Mouse (Mus musculus) naive thymus-derived CD4-positive, alpha-beta T cell, adult 2 months (primary cell): ENCODE measurements around the gene Mtfr2.

Source experiments
- DNase-seq: peaks from one replicate; pipeline ENCODE4 v3.0.0-alpha.2; 2011; ENCODE audit warnings: low read depth

Mtfr2 gene

DNA sequence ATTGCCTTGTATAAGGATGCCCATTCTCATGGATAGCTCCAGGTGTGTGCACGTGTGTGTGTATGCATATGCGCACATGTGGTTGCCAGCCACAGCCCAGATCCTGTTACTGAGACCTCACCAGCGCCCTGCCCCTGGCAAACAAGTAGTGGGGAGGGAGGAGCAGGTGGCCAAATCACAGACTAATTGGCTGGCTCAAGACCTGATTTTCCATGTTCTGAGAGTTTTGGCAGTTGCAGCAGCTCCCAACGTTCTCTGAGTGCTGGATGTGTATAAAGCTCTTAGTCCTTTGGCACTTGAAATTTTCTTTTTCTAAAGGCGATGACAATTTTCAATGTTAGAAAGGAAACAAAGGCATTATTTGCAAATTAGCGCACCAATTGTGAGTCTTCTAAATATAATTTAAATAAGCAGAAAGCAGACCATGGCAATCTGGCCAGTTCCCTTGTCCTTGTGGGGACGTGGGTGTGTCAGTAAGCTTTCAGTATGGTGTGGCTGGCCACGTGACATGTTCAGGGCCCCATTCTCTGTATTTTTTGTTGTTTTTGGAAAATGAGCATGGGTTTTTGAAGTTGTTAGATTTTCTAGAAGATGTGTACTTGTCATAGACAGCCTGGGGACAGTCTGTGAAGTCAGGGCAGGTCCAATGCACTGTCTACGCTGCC lies 31.6 kb downstream of the Mtfr2 start:
- DNase-seq = no peak

DNA sequence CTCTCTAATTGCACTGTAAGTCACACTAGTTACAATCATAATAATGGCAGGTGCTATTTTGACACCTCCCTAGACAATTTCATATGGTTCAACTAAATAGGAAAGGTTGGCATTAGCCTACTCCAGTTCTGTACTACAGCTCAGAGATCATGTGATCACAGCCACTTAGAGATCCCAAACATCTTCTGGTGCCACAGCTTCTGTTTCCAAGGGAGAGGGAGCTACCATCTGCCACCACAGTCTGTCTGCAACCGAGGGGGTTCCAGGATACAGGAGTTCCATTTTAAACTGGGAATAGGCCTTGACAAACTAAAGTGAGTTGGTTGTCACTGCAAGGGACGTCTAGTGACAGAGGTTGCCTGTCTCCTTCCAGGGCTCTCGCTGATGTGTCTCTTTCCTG lies 33.2 kb downstream of the Mtfr2 start:
- DNase-seq = no peak

DNA sequence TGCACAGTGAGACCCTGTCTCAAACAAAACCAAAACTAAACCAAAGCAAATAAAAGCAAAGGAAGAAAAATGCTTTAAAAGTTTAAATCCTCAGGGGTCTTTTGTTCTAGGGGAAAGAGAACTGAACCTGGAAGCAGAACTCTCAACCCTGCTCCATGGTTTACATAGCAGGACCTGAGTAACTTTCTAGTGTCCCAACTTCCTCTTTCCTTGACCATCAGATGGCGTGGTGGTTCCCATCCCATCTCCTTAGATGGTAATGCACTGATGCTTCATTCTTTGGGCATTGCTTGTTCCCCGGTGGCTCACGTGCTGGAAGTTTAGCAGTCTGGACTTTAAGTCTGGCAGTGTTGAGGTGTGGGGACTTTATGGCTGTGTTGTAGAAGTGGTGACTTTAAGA lies 33.8 kb downstream of the Mtfr2 start:
- no peak for DNase-seq

- DNase-seq = no peak
These were observed 35.3 kb downstream of the Mtfr2 start for GRCm38 (mm10) chr10:20382807-20383419.

GRCm38 (mm10) chr10:20390568-20390967 lies 43.0 kb downstream of the Mtfr2 start:
- no peak for DNase-seq

GRCm38 (mm10) chr10:20394815-20395214 lies 47.2 kb downstream of the Mtfr2 start:
- DNase-seq = no peak

GRCm38 (mm10) chr10:20395778-20396177 lies 48.2 kb downstream of the Mtfr2 start:
- DNase-seq = no peak

DNA sequence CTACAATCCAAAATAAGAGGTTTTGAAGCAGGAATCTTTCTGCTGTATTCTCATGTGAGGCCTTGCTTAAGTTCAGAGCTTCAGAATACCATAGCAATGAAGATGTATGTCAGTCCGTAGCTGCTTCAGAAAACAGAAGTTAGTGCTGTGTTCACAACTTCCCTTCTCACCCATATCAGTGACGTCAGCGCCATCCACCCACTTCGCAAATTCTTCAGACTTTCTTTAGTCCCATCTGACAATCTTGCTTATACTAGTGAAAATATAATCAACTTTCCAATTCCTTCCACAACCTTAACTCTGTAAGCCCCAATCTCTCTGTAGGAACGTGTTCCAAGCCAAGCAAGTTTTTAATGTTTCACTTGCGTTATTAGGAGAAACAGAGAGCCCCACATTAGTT lies 50.7 kb downstream of the Mtfr2 start:
- peak; percentile 35 for DNase-seq

DNA sequence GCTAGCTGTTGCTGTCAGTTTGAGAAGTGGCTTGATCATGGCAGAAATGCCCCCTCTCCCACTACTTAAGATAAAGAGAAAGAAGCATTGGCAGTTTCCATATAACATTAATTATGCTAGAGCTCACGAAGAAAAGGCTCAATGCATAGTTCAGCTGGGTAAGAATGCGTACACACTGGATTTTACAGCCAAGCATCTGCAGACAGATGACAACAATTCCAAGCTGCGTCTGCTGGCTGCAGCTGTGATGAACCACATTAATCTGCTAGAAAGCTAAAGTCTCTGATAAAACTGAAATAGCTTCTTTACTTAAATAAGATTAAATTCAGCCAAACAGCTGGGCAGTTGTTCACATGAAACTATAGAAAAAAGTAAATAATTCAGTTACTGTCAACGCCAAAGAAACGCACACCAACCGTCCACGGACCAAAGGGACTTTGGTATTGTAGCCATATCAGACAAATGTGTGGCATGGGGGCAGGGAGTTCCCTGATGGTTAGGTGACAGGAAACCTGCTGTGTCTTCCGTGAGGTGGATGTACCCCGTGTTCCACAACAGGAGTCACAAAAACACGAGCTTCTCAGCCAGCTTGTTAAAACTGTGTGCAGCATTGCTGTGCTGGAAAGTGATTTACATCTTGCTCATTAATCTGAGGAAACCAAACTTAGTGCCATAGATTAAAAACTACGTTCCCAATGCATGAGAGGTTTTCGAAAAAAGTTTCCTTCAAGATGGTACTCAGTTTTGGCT lies 51.2 kb downstream of the Mtfr2 start:
- peak; percentile 4 for DNase-seq

GRCm38 (mm10) chr10:20400406-20400805 lies 52.8 kb downstream of the Mtfr2 start:
- no peak for DNase-seq

DNA sequence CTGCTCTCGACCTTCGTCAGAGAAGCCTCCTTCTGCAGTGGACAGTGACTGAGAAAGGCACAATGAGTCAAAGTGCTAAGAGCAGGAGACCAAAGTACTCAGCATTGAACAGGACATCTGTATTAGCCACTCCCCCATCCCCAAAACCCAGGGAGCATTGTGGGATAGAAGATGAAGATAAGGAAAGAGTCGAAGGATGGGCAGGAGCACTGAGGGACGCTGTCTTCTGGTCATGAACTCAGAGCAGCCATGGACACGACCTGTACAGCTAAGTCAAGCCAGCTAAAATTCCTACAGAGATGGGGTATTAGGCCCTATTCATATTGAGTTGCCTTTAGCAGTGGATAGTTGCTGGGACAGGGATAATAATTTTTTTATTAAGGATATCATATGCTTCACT lies 55.4 kb downstream of the Mtfr2 start:
- DNase-seq = no peak

DNA sequence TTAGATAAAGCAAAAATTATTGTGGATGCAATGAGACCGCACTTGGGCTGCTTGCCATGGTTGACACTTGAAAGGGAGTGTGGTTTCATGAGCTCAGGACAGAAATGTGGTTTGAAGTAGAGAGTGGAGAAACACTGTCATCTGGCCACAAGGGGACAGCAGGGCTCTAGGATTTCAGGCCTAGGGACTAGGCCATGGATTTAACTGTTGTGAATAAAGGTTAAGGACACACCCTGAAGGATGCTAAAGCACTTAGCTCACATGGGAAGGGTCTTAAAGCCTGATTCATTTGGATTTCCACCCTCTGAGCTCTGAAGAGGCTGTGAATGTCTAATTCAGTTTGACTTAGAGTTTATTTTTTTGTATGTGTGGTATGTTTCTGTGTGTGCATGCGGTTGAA lies 57.9 kb downstream of the Mtfr2 start:
- peak; percentile 9 for DNase-seq

DNA sequence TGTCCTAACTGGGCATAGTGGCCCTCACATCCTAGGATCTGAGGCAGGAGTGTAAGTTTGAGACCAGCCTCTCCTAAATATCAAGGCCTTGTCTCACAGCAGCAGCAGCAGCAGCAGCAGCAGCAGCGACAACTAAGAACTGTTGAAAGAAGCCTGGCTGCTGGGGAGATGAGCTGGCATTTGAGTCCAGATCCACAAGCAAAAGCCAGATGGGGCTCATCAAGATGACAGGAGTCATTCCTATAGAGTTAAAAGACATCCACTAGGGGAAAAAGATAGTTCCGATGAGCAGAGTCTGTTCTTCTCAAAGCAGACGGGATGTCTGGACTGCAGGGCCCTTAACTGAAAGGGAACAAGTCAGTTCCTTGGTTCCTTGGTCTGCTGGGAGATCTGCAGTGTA lies 60.8 kb downstream of the Mtfr2 start:
- no peak for DNase-seq

DNA sequence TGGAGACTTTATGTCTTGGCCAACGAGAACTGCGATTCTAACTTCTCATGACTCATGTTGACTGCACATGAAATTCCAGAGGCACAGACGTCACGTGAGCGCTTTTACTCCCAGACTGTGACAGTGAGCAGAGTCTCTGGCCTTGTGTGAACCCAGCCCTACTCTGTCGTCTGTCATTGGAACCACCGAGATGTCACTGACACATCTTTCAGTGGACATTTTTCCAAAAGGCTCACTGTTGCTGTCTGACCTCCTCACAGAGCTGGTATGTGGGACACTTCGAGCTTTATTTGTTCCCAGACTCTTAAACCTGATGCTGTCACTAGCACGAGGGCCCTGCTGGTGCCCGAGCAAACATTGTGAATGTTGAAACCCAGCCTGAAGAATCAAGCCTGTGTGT lies 61.6 kb downstream of the Mtfr2 start:
- DNase-seq = no peak
